Mouse (Mus musculus) lung, adult 10 weeks (tissue): Measurements from ENCODE around the gene Acadsb. TPM values are rescaled to one million over a fixed set of nuclear protein-coding genes. Genes with fewer than 3 reads are reported as not detected.

Experiments
- polyA plus RNA-seq: library from polyadenylated mRNA; stranded (reverse); fragments of 350-450 nt; fragmentation: Illumina TruSeq; extraction: RNeasy Lipid Tissue Mini Kit (QIAGEN cat#74804); gene quantifications from one replicate; pipeline ENCODE4 v1.2.3, GENCODE M21; 2014; ENCODE audit warnings: low read depth, low replicate concordance; ENCODE audit not compliant: insufficient read depth

The Acadsb gene
- polyA plus RNA-seq, result 59.7 TPM

GRCm38 (mm10) chr7:131410416-131411058 is at the start of gene Acadsb, which contains the start of gene Ikzf5:
TSS of gene Acadsb (plus strand) at chr7:131410601.
TSS of gene Ikzf5 (minus strand) at chr7:131410521.

GRCm38 (mm10) chr7:131362615-131363300 is 47.6 kb upstream of the Acadsb start, which contains the start of gene 2310057M21Rik:
TSS of gene 2310057M21Rik (minus strand) at chr7:131362759.

DNA sequence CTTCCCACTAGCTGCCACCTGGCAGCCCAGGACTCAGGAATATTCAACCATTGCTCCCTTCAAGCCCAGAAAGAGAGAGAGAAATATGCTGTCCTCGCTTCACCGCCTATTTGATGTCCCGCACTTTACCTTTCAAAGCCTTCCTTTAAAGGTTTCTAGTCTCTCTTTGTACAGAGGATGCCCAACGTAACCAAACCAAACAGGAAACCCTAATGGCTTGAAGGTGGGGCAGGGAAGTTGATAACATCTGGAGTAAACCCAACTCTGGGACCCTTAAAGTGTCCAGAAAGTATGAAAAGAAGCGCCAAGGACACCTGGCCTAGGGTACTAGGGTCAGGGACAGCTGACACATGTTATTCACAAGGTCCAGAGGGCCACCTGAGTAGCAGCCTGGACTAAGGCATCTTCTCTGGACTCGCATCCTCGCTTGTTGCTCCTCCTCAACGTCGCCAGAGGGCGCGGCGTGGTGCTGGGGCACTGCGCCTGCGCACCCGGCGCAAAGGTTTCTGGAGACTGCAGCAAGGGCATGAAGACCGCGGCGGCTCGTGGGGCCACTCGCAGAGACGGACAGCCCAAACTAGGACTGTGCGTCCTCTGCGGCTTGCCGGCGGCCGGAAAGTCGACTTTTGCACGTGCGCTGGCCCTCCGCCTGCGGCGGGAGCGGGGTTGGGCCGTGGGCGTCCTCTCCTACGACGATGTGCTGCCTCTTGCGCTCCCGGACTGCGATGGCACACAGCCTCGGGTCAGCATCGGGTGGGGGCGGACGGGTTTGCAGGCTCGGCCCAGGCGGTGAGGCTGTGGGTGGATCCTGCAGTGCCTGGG is 39.5 kb upstream of the Acadsb start, which contains the start of gene Pstk:
TSS of gene Pstk (plus strand) at position 494 of the 822 bp plus-strand sequence.

Other genes starting within 250 kb of the Acadsb start
- gene 5430419D17Rik, start 236.2 kb upstream of the Acadsb start, polyA plus RNA-seq, result not detected
- gene Cuzd1, start 88.3 kb upstream of the Acadsb start, polyA plus RNA-seq, result not detected
- not detected for gene Fam24b, start 81.1 kb upstream of the Acadsb start, polyA plus RNA-seq
- not detected for gene Fam24a, start 76.7 kb upstream of the Acadsb start, polyA plus RNA-seq
- 2.9 TPM for gene 2310057M21Rik, start 47.8 kb upstream of the Acadsb start, polyA plus RNA-seq
- gene Pstk, start 39.5 kb upstream of the Acadsb start, polyA plus RNA-seq, result 24.8 TPM
- gene Ikzf5, start 80 bp upstream of the Acadsb start, polyA plus RNA-seq, result 8.0 TPM
- not detected for gene Hmx3, start 132.3 kb downstream of the Acadsb start, polyA plus RNA-seq
- not detected for gene Hmx2, start 138.2 kb downstream of the Acadsb start, polyA plus RNA-seq
- gene Bub3, start 149.6 kb downstream of the Acadsb start, polyA plus RNA-seq, result 52.3 TPM